Mouse (Mus musculus) lung, postnatal 0 days (tissue): ENCODE measurements at regions not wholly inside any gene's neighbourhood (a gene's known extent, or its start where the extent isn't known, plus 50 kb on each side); places are given as distances from the start of the nearest gene placed in this dataset.
"Not testable (repeated sequence)": the region's sequence is repeated elsewhere in the genome, so short reads cannot be mapped to it uniquely, and the experiment has no call there.

ENCODE experiments used
- ATAC-seq: fragments of 200-750 bp; cut with Nextera tagmentation; 2 replicates; pipeline ENCODE4 v1.8.0; 2017; ENCODE audit warnings: moderate library complexity
- DNase-seq: peaks from one replicate; pipeline ENCODE4 v3.0.0-alpha.2; 2016; ENCODE audit warnings: low spot score
- H3K27ac ChIP-seq: fragments of 300-500 bp; sonication (generic); 2 replicates; pipeline ENCODE4 v1.5.1; 2014; ENCODE audit warnings: antibody characterized with exemption, mild to moderate bottlenecking, low read length, mixed read lengths
- H3K27me3 ChIP-seq: fragments of 300-500 bp; sonication (generic); replicated peaks from 2 replicates; pipeline ENCODE4 v1.6.1; 2014; ENCODE audit warnings: low read length, mixed read lengths; ENCODE audit not compliant: insufficient read depth
- H3K36me3 ChIP-seq: fragments of 300-500 bp; sonication (generic); 2 replicates; pipeline ENCODE4 v1.6.1; 2014; ENCODE audit warnings: low read length, mixed read lengths; ENCODE audit not compliant: insufficient read depth
- H3K4me1 ChIP-seq: fragments of 300-500 bp; sonication (generic); 2 replicates; pipeline ENCODE4 v1.6.1; 2014; ENCODE audit warnings: antibody characterized with exemption, low read depth, low read length, mixed read lengths; ENCODE audit not compliant: insufficient read depth
- H3K4me2 ChIP-seq: fragments of 300-500 bp; sonication (generic); replicated peaks from 2 replicates; pipeline ENCODE4 v1.6.1; 2014; ENCODE audit warnings: low read depth, mild to moderate bottlenecking, low read length, moderate library complexity, mixed read lengths
- H3K4me3 ChIP-seq: fragments of 300-500 bp; sonication (generic); 2 replicates; pipeline ENCODE4 v1.5.1; 2014; ENCODE audit warnings: low read depth, low read length
- H3K9ac ChIP-seq: fragments of 300-500 bp; sonication (generic); replicated peaks from 2 replicates; pipeline ENCODE4 v1.6.1; 2014; ENCODE audit warnings: low read depth, mild to moderate bottlenecking
- H3K9me3 ChIP-seq: fragments of 300-500 bp; sonication (generic); 2 replicates; pipeline ENCODE4 v1.6.1; 2016; ENCODE audit warnings: low read length, mixed read lengths
- CTCF ChIP-seq: IDR thresholded peaks from 2 replicates; pipeline ENCODE4 v1.5.1; 2016; ENCODE audit warnings: antibody characterized with exemption, mild to moderate bottlenecking
- EP300 ChIP-seq: IDR thresholded peaks from 2 replicates; pipeline ENCODE4 v1.6.1; 2016; ENCODE audit warnings: antibody characterized with exemption, mild to moderate bottlenecking, control low read depth
- WGBS: fragments of 180-500 bp; shearing (Covaris S2); extraction: QIAGEN DNeasy Blood & Tissue Kit; methylation state at CpG from one replicate; pipeline ENCODE4 v1.1.7; 2014; 5-methylcytosine and 5-hydroxymethylcytosine counted together

DNA sequence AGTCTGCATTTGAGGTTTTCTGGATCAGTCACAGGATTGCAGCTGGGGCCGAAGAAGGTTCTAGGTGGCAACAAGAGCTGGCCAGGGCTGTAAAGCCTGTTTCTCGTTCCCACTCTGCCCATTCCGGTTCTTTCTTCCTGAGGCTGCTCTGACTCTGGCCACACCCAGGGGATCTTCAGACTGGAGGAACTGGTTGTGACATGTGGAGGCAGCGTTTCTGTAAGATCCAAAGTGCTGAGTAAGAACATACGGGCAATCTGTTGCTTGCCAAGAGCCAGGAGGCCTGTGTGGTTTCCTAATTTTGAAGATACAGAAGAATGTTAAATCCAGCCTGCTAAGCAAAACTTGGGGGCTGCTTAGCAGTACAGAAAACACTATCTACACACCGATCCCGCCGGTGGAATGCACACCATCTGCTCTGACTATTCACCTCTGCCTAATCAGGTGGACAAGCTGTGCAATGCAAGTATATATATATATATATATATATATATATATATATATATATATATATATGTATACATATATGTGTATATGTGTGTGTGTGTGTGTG, 99.3 kb upstream of the Bmp2k start:
- Histone ChIP-seq H3K36me3 (no peaks in the 10 kb centered on the region), H3K4me2 (no peak overlapping the region), H3K4me1 (no peaks in the 10 kb centered on the region), H3K27ac (no peak overlapping the region), H3K9ac (no peak overlapping the region), H3K9me3 (no peaks in the 10 kb centered on the region), H3K27me3 (no peaks in the 10 kb centered on the region), H3K4me3 (no peak overlapping the region)
- ATAC-seq, result peak; percentile 80
- no peak for TF ChIP-seq CTCF
- DNase-seq, result peak; percentile 88
- WGBS, result 31% methylated on average over 8 of the region's 8 CpGs

DNA sequence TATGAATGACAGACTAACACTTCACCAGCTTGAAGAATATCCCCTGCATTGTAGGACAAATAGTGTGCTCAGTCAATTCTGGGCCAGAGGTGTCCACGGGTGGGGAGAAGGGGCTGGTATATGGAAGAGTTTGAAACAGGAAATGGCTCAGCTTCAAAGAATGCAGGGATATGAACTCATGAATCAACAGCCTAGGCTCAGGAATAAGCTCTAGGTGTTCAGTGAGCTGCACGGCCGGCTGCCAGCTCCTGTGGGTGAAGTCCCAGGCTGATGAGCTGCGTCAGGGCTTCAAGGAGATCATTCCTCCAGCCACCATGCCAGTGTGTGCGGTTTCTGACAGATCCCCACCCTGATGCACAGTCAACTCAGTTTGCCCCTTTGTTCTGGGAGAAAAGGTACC, 98.8 kb upstream of the Bmp2k start:
- Histone ChIP-seq H3K9me3 (no peaks in the 10 kb centered on the region), H3K9ac (no peak overlapping the region), H3K4me2 (no peak overlapping the region), H3K27me3 (no peaks in the 10 kb centered on the region), H3K4me1 (no peaks in the 10 kb centered on the region), H3K4me3 (no peak overlapping the region), H3K27ac (no peak overlapping the region), H3K36me3 (no peaks in the 10 kb centered on the region)
- 51% methylated on average over 5 of the region's 5 CpGs for WGBS
- no peak for ATAC-seq
- TF ChIP-seq EP300 (no peak), CTCF (no peak)
- DNase-seq, result no peak

DNA sequence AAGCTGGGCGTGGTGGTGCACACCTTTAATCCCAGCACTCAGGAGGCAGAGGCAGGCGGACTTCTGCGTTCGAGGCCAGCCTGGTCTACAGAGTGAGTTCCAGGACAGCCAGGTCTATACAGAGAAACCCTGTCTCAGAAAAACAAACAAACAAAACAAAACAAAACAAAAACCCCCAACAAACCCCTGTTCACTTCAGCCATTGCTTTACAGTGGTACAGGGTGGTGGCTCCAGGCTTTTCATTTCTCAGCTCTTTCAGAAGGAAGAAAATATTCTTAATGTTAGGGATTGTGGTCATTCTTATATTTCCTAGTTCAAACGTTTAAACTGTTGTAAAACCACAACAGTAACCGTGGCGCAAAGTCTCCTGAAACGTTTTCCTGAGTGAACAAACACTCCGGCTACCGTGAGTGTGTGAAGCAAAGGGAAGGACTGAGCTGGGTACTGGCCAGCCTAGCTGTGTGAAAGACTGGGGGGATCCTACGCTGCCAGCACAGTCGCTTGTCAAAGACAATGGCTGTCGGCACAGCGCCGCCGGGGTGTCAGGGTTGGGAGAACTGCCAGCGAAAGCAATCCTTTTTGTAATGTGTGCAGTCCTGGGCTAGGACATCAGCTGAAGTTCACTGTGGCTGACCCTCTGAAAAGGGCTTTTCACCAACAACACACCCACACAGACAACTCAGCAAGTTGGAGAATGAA, 91.8 kb upstream of the Bmp2k start:
- Histone ChIP-seq H3K4me3 (0 out of 2 replicates have a peak overlapping the region, but pooled peaks have one; percentile 8), H3K4me2 (peak overlapping the region; percentile 47), H3K4me1 (no peaks in the 10 kb centered on the region), H3K9me3 (no peaks in the 10 kb centered on the region), H3K36me3 (no peaks in the 10 kb centered on the region), H3K9ac (no peak overlapping the region), H3K27ac (no peak overlapping the region), H3K27me3 (no peaks in the 10 kb centered on the region)
- peak; percentile 76 for ATAC-seq
- TF ChIP-seq CTCF, result peak; percentile 46
- no peak for TF ChIP-seq EP300
- peak; percentile 80 for DNase-seq
- 24% methylated on average over 17 of the region's 17 CpGs for WGBS

DNA sequence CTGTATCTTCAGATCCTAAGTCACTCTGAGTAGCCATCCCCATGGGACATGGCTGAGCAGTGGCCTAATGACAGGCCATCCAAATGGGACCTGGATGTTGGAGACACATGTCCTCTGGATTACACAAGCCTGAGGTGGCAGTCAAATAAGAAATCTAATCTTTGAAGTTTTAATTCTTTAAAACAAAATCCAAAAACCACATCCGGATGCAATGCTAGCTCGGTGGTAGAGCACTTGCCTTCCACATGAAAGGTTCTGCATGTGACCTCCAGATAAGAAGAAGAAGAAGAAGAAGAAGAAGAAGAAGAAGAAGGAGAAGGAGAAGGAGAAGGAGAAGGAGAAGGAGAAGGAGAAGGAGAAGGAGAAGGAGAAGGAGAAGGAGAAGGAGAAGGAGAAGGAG, 89.1 kb upstream of the Bmp2k start:
- H3K27ac ChIP-seq, H3K36me3 ChIP-seq, H3K4me3 ChIP-seq, ATAC-seq, H3K27me3 ChIP-seq, H3K9ac ChIP-seq, H3K4me1 ChIP-seq, H3K9me3 ChIP-seq, DNase-seq, H3K4me2 ChIP-seq: not testable (repeated sequence)
- 91% methylated on average over 2 of the region's 2 CpGs for WGBS

DNA sequence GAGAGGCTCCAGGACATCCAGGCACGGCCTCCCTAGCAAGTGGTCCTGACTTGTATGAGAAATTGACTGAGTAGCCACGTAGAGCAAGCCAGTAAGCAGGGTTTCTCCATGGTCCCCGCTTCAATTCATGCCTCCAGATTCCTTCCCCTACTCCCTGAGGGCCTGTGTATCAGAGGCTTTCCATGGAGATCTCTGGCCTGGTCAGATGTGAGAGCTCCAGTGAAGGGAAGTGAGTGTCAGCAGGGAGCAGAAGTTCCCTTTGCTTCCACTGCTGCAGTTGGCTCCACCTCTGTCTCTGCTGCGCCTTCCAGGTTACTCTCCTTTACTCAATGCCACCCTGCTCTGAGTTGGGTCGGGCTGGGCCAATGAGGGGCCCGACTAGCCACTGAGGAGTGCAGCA, 88.3 kb upstream of the Bmp2k start:
- H3K4me3 ChIP-seq, result no peak overlapping the region
- ATAC-seq (no peak), DNase-seq (no peak)
- H3K9ac ChIP-seq, result no peak overlapping the region
- no peaks in the 10 kb centered on the region for H3K27me3 ChIP-seq
- no peak overlapping the region for H3K27ac ChIP-seq
- no peaks in the 10 kb centered on the region for H3K9me3 ChIP-seq
- no peak overlapping the region for H3K4me2 ChIP-seq
- no peaks in the 10 kb centered on the region; the same call in 1 of the 2 replicates for H3K4me1 ChIP-seq
- WGBS, result 72% methylated on average over 6 of the region's 6 CpGs
- no peaks in the 10 kb centered on the region for H3K36me3 ChIP-seq
- TF ChIP-seq EP300 (no peak), CTCF (no peak)

DNA sequence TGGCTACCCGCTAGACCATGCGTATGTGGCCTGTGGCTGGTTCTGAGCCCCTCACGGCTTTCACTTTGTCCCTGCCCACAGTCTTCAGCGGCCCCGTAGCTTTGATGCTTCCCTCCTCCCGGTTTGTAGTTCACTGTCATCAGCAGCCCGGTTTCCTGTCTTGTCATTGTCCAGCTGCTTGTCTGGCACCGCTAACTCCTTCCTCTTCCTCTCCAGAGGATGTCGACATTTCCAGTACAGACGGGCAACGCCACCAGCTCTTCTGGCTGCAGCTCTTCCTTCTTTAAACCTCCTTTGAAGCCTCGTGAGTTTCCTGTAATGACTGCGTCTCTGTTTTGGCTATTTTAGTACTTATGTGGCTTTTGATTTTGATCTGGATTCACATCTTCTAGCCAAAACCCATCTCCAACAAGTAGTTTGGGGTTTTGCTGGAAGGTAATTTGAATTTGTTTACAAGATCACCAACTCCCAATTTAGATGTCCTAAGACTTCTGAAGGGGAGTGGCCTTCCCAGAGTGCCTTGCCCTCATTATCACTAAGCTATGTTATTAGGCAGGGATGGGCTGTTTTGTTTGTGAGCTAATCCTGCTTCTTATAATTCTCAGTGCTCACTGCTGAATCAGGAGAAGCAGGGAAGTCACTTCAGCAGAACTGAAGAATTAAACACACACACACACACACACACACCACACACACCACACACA, 85.8 kb upstream of the Bmp2k start:
- ATAC-seq (peak; percentile 92), DNase-seq (peak; percentile 95)
- H3K27me3 ChIP-seq, result no peaks in the 10 kb centered on the region
- peak; percentile 92 for TF ChIP-seq EP300
- peak; percentile 9; the same call in 1 of the 2 replicates for TF ChIP-seq CTCF
- H3K4me1 ChIP-seq, result no peaks in the 10 kb centered on the region; the same call in 1 of the 2 replicates
- H3K4me2 ChIP-seq, result peak overlapping the region; percentile 30
- H3K27ac ChIP-seq, result peak overlapping the region; percentile 86
- no peaks in the 10 kb centered on the region for H3K9me3 ChIP-seq
- H3K9ac ChIP-seq, result no peak overlapping the region
- H3K4me3 ChIP-seq, result peak overlapping the region; percentile 15
- H3K36me3 ChIP-seq, result no peaks in the 10 kb centered on the region
- WGBS, result 26% methylated on average over 13 of the region's 13 CpGs
